Mouse (Mus musculus) embryo, embryonic 11.5 days (tissue): Measurements from ENCODE around the gene Siae.

Source experiments
- DNase-seq: peaks from one replicate; pipeline ENCODE4 v3.0.0-alpha.2; 2012; ENCODE audit warnings: low read depth, low spot score

Siae gene

DNA sequence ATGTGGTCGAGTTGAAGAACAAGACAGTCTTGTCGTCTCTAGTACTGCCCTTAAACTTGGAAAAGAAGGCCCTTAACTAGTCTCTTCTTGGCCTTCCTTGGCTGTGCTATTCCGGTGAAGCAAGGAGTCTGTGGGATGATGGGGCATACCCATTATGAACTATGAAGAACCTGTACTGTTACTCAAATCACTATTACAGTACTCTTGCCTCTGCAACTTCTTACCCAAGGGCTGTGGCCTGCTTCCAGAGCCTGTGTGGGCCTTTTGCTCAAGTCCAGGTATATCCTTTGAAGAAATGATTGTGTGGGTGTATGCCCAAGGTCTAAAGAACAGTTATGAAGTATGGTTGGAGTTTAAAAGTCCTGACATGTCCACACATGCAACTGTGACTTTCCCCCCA is 114.8 kb downstream of the Siae start:
- no peak for DNase-seq

GRCm38 (mm10) chr9:37675287-37675686 is 119.8 kb downstream of the Siae start:
- DNase-seq = no peak

GRCm38 (mm10) chr9:37681123-37681522 is 125.6 kb downstream of the Siae start:
- no peak for DNase-seq

DNA sequence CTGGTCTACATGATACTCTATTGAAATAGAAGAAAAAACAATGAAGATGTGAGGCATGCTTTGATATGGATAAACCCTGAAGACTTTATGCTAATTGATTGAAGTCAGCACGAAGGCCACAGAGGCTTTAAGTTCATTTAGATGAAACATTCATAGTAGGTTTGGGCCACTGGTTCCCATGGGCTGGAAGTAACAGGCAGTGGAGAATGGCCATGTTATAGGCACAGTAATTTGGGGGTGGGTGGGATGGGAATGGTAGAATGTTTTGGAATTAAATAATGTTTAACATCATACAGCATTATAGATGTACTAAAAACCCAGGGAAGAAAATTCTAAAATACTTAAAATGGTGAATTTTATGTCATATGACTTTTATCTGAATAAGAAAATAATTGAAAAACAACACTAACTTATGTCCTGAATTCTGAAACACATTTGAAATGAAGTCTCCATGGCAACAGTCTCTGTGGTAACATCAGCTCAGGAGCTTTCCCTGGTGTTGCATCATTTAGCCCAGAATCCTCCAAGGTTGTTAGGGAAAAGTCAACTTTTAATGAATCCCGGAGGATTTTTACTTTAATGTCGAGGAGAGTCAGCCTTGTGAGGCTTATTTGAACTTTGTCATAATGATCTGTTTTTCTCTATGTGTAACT is 131.9 kb downstream of the Siae start:
- no peak for DNase-seq

DNA sequence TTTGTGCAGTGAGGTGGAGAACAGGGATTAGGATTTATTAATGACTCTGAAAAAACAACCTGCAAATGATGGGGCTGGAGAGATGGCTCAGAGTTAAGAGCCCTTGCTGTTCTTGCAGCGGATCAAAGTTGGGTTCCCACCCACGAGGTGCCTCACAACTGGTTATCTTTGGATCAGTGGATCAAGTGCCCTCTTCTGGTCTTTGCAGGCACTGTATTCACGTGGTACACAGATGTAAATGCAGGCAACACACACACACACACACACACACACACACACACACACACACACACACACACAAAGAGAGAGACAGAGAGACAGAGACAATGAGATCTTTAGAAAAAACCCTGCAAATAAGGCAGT is 132.4 kb downstream of the Siae start:
- DNase-seq = no peak

- peak; percentile 23 for DNase-seq
Observed at GRCm38 (mm10) chr9:37689970-37690686, 134.6 kb downstream of the Siae start.
